Mouse (Mus musculus) G1E (cell line): ENCODE data around the gene Tulp4. TPM values are rescaled to one million over a fixed set of nuclear protein-coding genes. Genes with fewer than 3 reads are reported as not detected.

ENCODE experiments used
- ATAC-seq: 2 replicates; pipeline ENCODE4 v1.8.0; 2016; ENCODE audit warnings: mild to moderate bottlenecking; ENCODE audit not compliant: insufficient number of reproducible peaks, poor library complexity, low FRiP score, severe bottlenecking; ENCODE audit errors: extremely low read depth
- DNase-seq: peaks from one replicate; pipeline ENCODE4 v3.0.0; 2012; ENCODE audit warnings: low spot score
- H3K27me3 ChIP-seq: 2 replicates; pipeline ENCODE4 v1.6.1; 2012; ENCODE audit warnings: mild to moderate bottlenecking, low read length, inconsistent platforms; ENCODE audit not compliant: insufficient read depth
- H3K36me3 ChIP-seq: replicated peaks from 2 replicates; pipeline ENCODE3; 2012; ENCODE audit warnings: mild to moderate bottlenecking, inconsistent platforms
- H3K4me1 ChIP-seq: 2 replicates; pipeline ENCODE4 v1.6.1; 2012; ENCODE audit warnings: low read depth, low read length, inconsistent platforms, mixed read lengths; ENCODE audit not compliant: insufficient read depth
- H3K4me3 ChIP-seq: 2 replicates; pipeline ENCODE4 v1.5.1; 2012; ENCODE audit warnings: low read depth, mild to moderate bottlenecking, inconsistent platforms, low read length, moderate library complexity, mixed read lengths
- H3K9me3 ChIP-seq: replicated peaks from 2 replicates; pipeline ENCODE4 v1.6.1; 2012; ENCODE audit warnings: inconsistent platforms
- CTCF ChIP-seq: IDR thresholded peaks from 2 replicates; pipeline ENCODE4 v1.5.1; 2012; ENCODE audit warnings: low read depth, low read length, inconsistent platforms, mixed read lengths
- GATA1 ChIP-seq: IDR thresholded peaks from 2 replicates; pipeline ENCODE4 v1.6.1; 2012; ENCODE audit warnings: borderline replicate concordance, low read length, inconsistent platforms, mixed read lengths
- GATA2 ChIP-seq: IDR thresholded peaks from 2 replicates; pipeline ENCODE4 v1.6.1; 2012; ENCODE audit warnings: low read depth, low read length, inconsistent platforms, borderline replicate concordance
- POLR2AphosphoS5 ChIP-seq: IDR thresholded peaks from 2 replicates; pipeline ENCODE4 v1.6.1; 2012; ENCODE audit warnings: low read depth, low read length, inconsistent platforms; ENCODE audit not compliant: insufficient replicate concordance
- TAL1 ChIP-seq: conservative IDR thresholded peaks from 2 replicates; pipeline ENCODE4 v1.6.1; 2012; ENCODE audit warnings: low read depth, low read length, inconsistent platforms, mixed read lengths
- polyA plus RNA-seq: library from polyadenylated mRNA; stranded (reverse); fragments of >175 nt; gene quantifications from 2 replicates; pipeline ENCODE4 v1.2.3, GENCODE M21; 2012
- total RNA-seq, 2 experiments: library from RNA; stranded (forward) in 1 of 2; stranded (reverse) in 1 of 2; fragments of 200-1000 nt in 1 of 2; fragments of >200 nt in 1 of 2; fragmentation: Nextera tagmentation in 1 of 2; gene quantifications; 2 replicates each; pipeline ENCODE4 v1.2.3; 2014 to 2017

The Tulp4 gene
- total and polyA plus RNA-seq, 3 experiments, result 19.3 to 61.2 (median 53.0) TPM

DNA sequence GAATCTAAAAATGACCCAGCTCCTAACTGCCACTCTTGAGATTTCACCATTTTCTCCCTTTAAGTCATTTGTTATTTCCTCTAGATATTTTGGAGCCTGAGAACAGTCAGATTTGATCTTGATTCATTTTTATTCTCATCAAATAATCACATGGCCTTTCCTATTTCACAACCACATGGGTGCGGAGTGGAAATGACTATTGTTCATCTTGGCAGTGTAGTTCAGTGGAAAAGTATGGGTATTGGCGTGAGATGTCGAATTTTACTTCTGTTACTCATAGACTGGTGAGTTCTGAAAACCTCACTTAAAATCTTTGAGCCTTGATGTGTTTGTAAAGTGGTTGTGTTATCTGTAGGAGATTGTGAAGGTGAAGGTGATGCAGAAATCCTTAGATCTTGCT is 24.8 kb downstream of the Tulp4 start:
- TF ChIP-seq CTCF (no peak), GATA2 (no peak), GATA1 (no peak), TAL1 (no peak)
- peaks cover 6% of the 10 kb centered on the region; the same call in 1 of the 2 replicates for H3K4me1 ChIP-seq
- H3K36me3 ChIP-seq, result peaks cover 6% of the 10 kb centered on the region
- H3K9me3 ChIP-seq, result no peaks in the 10 kb centered on the region
- H3K27me3 ChIP-seq, result no peaks in the 10 kb centered on the region
- DNase-seq (no peak), ATAC-seq (no peak)
- H3K4me3 ChIP-seq, result no peak overlapping the region

DNA sequence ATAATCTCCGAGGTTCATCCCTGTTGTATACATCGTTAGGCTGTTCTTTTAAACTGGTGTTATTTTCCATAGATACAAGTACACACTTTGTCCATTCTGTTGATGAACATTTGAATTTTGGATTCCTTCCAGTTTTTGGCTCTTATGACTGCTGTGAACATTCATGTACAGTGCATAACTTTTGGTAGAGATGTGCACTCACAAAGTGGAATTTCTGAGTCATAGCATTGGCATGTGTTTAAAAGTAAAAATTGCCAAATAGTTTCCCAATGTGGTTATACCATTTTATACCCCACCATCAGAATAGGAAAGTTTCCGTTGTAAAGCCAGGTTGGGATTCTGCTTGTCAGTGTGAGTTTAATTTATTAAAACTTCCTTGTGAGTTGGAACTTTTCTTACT is 34.6 kb downstream of the Tulp4 start:
- no peak for DNase-seq
- H3K36me3 ChIP-seq, result peaks cover 11% of the 10 kb centered on the region
- no peaks in the 10 kb centered on the region for H3K4me1 ChIP-seq
- no peaks in the 10 kb centered on the region for H3K27me3 ChIP-seq
- no peaks in the 10 kb centered on the region for H3K9me3 ChIP-seq
- ATAC-seq, result no peak
- TF ChIP-seq GATA2 (no peak), CTCF (no peak), TAL1 (no peak), POLR2AphosphoS5 (no peak), GATA1 (no peak)
- no peak overlapping the region for H3K4me3 ChIP-seq

DNA sequence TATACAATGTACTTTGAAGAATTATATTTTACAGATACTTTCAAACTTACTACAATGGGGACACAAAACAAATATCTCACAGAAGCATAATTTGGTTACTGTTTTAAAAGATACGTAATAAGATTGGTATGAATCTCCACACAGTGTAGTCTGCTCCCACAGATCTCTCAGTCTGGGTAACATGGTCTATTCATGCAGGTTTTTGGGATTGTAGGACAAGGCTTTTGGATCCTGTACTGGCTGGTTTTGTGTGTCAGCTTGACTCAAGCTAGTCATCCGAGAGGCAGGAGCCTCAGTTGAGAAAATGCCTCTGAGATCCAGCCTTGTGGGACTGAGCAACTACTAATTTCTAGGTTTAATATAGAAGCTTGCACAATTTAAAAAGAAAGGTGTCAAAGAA is 35.1 kb downstream of the Tulp4 start:
- Histone ChIP-seq H3K36me3 (peaks cover 12% of the 10 kb centered on the region), H3K27me3 (no peaks in the 10 kb centered on the region), H3K4me3 (no peak overlapping the region), H3K9me3 (no peaks in the 10 kb centered on the region), H3K4me1 (no peaks in the 10 kb centered on the region)
- no peak for ATAC-seq
- DNase-seq, result no peak
- TF ChIP-seq CTCF, result no peak
- no peak for TF ChIP-seq GATA1
- TF ChIP-seq POLR2AphosphoS5, result no peak
- TF ChIP-seq TAL1, result no peak
- no peak for TF ChIP-seq GATA2

DNA sequence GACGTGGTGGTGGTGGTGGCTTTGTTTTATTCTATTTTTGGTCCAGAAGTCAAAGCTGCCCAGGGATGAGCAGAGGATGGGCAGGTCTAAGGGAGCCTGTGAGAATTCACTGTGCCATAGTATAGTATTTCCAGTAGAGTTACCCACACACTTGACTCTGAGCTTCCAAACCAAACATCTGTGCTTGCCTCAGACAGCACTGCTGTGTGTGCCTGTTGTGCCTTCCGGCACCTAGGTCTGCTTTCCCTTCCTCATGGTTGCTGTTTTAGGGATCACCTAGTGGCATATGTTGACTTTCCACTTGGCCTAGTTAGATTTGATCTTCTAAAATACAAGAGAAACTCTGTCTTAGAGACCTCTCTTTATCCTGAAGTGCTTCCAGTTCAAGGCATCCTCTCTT is 39.0 kb downstream of the Tulp4 start:
- Histone ChIP-seq H3K27me3 (no peaks in the 10 kb centered on the region), H3K9me3 (no peaks in the 10 kb centered on the region), H3K36me3 (peaks cover 8% of the 10 kb centered on the region), H3K4me1 (no peaks in the 10 kb centered on the region), H3K4me3 (no peak overlapping the region)
- no peak for ATAC-seq
- DNase-seq, result no peak
- TF ChIP-seq TAL1 (no peak), GATA2 (no peak), CTCF (no peak), POLR2AphosphoS5 (no peak), GATA1 (no peak)

DNA sequence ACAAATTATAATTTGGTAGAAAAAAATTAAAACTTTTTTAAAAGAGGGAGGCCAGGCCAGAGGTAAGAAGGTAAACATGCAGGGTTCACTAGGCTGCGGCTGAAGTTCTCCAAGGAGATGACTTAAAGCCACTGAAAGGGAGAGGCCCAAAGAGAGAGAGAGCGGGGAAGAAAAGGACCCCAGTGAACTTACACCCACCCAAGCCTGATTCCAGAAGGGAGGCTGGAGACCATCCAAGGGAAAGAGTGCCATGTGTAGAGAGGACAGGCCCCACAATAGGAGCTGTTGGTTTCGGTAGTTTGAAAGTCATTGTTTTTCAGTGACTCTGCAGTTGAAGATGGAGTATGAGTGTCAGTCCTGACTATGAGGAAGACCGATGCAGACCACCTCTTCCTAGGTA is 46.7 kb downstream of the Tulp4 start:
- Histone ChIP-seq H3K36me3 (peaks cover 2% of the 10 kb centered on the region), H3K4me3 (no peak overlapping the region), H3K27me3 (no peaks in the 10 kb centered on the region), H3K9me3 (no peaks in the 10 kb centered on the region), H3K4me1 (no peaks in the 10 kb centered on the region)
- no peak for ATAC-seq
- TF ChIP-seq CTCF (no peak), GATA1 (no peak), POLR2AphosphoS5 (no peak), TAL1 (no peak), GATA2 (no peak)
- no peak for DNase-seq

DNA sequence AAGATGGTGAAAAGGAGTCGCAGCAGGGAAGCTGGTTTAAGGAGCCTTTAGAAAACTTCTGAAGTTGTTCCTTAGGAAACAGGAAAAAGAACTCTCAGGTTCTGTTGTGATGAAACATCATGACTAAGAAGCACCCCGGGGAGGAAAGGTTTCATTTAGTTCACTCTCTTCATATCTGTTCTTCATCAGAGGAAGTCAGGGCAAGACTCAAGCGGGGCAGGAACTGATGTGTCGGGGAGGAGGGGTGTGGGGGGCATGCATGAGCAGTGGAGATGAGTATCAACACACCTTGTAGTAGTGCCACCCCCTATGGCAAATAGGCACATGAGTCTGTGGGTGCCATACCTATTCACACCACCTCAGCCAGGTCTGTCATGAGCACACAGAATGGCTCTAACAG is 47.3 kb downstream of the Tulp4 start:
- Histone ChIP-seq H3K4me3 (no peak overlapping the region), H3K36me3 (peaks cover 2% of the 10 kb centered on the region), H3K4me1 (no peaks in the 10 kb centered on the region), H3K9me3 (no peaks in the 10 kb centered on the region), H3K27me3 (no peaks in the 10 kb centered on the region)
- DNase-seq (no peak), ATAC-seq (no peak)
- TF ChIP-seq CTCF (no peak), TAL1 (no peak), GATA1 (no peak), GATA2 (no peak), POLR2AphosphoS5 (no peak)

DNA sequence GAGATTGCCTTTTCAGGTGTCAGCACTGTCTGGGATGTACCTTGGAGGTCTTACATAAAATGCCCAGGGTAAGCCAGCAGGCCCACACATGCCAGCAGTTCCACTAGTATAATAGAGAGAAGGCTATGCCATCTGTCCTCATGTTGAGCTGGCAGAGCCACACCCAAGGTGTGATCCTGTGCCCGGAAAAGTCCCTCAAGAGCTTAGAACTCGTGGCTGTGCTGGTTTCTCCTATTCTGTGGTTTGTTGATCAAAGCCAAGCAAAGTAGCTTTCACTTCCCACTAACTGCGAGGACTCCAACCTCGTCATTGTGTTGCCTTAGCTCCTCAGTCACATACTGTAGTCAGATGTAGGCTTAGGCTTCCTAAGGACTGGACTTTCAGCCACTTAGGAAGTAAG is 48.1 kb downstream of the Tulp4 start:
- no peak overlapping the region for H3K4me3 ChIP-seq
- H3K9me3 ChIP-seq, result no peaks in the 10 kb centered on the region
- peaks cover 2% of the 10 kb centered on the region for H3K36me3 ChIP-seq
- TF ChIP-seq POLR2AphosphoS5 (no peak), GATA1 (no peak), TAL1 (no peak), GATA2 (no peak), CTCF (no peak)
- DNase-seq (no peak), ATAC-seq (no peak)
- H3K27me3 ChIP-seq, result no peaks in the 10 kb centered on the region
- no peaks in the 10 kb centered on the region for H3K4me1 ChIP-seq
